Mouse (Mus musculus) forebrain, postnatal 0 days (tissue): ENCODE data around the gene Angptl1. TPM values are rescaled to one million over a fixed set of nuclear protein-coding genes. Genes with fewer than 3 reads are reported as not detected.

Experiments
- ATAC-seq: fragments of 200-750 bp; cut with Nextera tagmentation; 2 replicates; pipeline ENCODE4 v1.8.0; 2017; ENCODE audit warnings: mild to moderate bottlenecking, moderate library complexity
- DNase-seq: peaks from one replicate; pipeline ENCODE4 v3.0.0-alpha.2; 2015
- H3K27ac ChIP-seq: fragments of 300-500 bp; sonication (generic); 2 replicates; pipeline ENCODE4 v1.5.1; 2014; ENCODE audit warnings: low read depth, mild to moderate bottlenecking, antibody characterized with exemption, low read length, moderate library complexity, mixed read lengths
- H3K27me3 ChIP-seq: fragments of 300-500 bp; sonication (generic); 2 replicates; pipeline ENCODE4 v1.6.1; 2014; ENCODE audit warnings: mild to moderate bottlenecking, low read length, mixed read lengths; ENCODE audit not compliant: insufficient read depth
- H3K36me3 ChIP-seq: fragments of 300-500 bp; sonication (generic); 2 replicates; pipeline ENCODE4 v1.6.1; 2014; ENCODE audit warnings: mild to moderate bottlenecking, moderate library complexity; ENCODE audit not compliant: insufficient read depth
- H3K4me1 ChIP-seq: fragments of 300-500 bp; sonication (generic); 2 replicates; pipeline ENCODE4 v1.6.1; 2014; ENCODE audit warnings: antibody characterized with exemption; ENCODE audit not compliant: insufficient read depth
- H3K4me2 ChIP-seq: fragments of 300-500 bp; sonication (generic); 2 replicates; pipeline ENCODE4 v1.6.1; 2014; ENCODE audit warnings: low read depth, mild to moderate bottlenecking, moderate library complexity
- H3K4me3 ChIP-seq: fragments of 300-500 bp; sonication (generic); 2 replicates; pipeline ENCODE4 v1.5.1; 2014; ENCODE audit warnings: low read depth, low read length, mixed read lengths
- H3K9ac ChIP-seq: fragments of 300-500 bp; sonication (generic); 2 replicates; pipeline ENCODE4 v1.6.1; 2014; ENCODE audit warnings: mild to moderate bottlenecking
- H3K9me3 ChIP-seq: fragments of 300-500 bp; sonication (generic); 2 replicates; pipeline ENCODE4 v1.6.1; 2016; ENCODE audit warnings: low read length
- CTCF ChIP-seq: sonication (generic); IDR thresholded peaks from 2 replicates; pipeline ENCODE4 v1.5.1; 2016; ENCODE audit warnings: antibody characterized with exemption, control low read depth, low read depth
- WGBS: fragments of 180-500 bp; shearing (Covaris S2); extraction: QIAGEN DNeasy Blood & Tissue Kit; methylation state at CpG from one replicate; pipeline ENCODE4 v1.1.7; 2014; 5-methylcytosine and 5-hydroxymethylcytosine counted together
- polyA plus RNA-seq: library from polyadenylated mRNA; unstranded; fragments of >200 nt; fragmentation: Nextera tagmentation; extraction: Ambion mirVana; gene quantifications from 2 replicates; pipeline ENCODE4 v1.2.1, GENCODE M21; 2015
- total RNA-seq: library from RNA; depleted of rRNA; stranded (reverse); fragments of >200 nt; gene quantifications from 2 replicates; pipeline ENCODE4 v1.2.3, GENCODE M21; 2014; rRNA removed

Gene Angptl1
- total RNA-seq (0.08 and 0.95 TPM in 2 replicates), polyA plus RNA-seq (0.38 and 0.58 TPM in 2 replicates)

- H3K9ac ChIP-seq = no peak within 1 kb of the TSS
- no peak for DNase-seq
- no peaks in the 10 kb centered on the region for H3K27me3 ChIP-seq
- H3K4me3 ChIP-seq = no peak within 1 kb of the TSS
- H3K27ac ChIP-seq = no peak within 1 kb of the TSS
- H3K4me2 ChIP-seq = peak within 1 kb of the TSS; percentile 20
- no peak for ATAC-seq
- no peaks in the 10 kb centered on the region for H3K4me1 ChIP-seq
- WGBS = 19% methylated on average over 4 of the region's 4 CpGs
- no peaks in the 10 kb centered on the region for H3K9me3 ChIP-seq
- H3K36me3 ChIP-seq = no peaks in the 10 kb centered on the region
- TF ChIP-seq CTCF = no peak
Measured at GRCm38 (mm10) chr1:156838177-156838576, at the start of gene Angptl1. TSS of gene Angptl1 (plus strand) at chr1:156838562.

- H3K9ac ChIP-seq = no peak overlapping the region
- 15% methylated on average over 5 of the region's 5 CpGs for WGBS
Measured at GRCm38 (mm10) chr1:156789844-156790490, 48.4 kb upstream of the Angptl1 start.

DNA sequence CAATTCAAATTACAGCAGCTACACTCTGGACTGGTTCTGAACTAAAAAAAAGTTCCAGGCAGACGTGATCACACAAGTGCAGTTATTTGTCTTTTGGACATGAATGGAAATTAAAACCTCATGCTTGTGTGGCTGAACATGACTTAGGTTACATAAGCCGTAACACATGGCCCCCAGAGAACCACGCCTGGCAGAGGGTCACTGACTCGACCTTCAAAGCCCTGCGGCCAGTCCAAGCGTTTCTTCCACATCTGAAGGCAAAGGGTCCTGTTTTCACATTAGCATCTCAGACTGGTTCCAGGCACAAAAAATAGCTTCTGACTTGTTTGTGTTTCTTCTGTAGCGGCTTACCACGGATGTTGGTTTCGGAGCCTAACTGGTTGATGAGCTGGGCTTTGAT, 42.1 kb upstream of the Angptl1 start:
- DNase-seq = no peak
- Histone ChIP-seq H3K4me3 (no peak overlapping the region), H3K27ac (no peak overlapping the region), H3K36me3 (no peaks in the 10 kb centered on the region), H3K9ac (no peak overlapping the region), H3K4me2 (no peak overlapping the region), H3K9me3 (no peaks in the 10 kb centered on the region), H3K4me1 (no peaks in the 10 kb centered on the region), H3K27me3 (no peaks in the 10 kb centered on the region)
- TF ChIP-seq CTCF = no peak
- ATAC-seq = no peak
- WGBS = 86% methylated on average over 9 of the region's 9 CpGs

More at GRCm38 (mm10) chr1:156789844-156790490, 48.4 kb upstream of the Angptl1 start:
- TF ChIP-seq CTCF = no peak
- Histone ChIP-seq H3K9me3 (no peaks in the 10 kb centered on the region), H3K27me3 (no peaks in the 10 kb centered on the region), H3K4me1 (0 out of 2 replicates have a peak, but pooled peaks cover 5% of the 10 kb centered on the region), H3K36me3 (no peaks in the 10 kb centered on the region), H3K4me3 (no peak overlapping the region), H3K27ac (no peak overlapping the region), H3K4me2 (no peak overlapping the region)
- ATAC-seq (no peak), DNase-seq (no peak)

DNA sequence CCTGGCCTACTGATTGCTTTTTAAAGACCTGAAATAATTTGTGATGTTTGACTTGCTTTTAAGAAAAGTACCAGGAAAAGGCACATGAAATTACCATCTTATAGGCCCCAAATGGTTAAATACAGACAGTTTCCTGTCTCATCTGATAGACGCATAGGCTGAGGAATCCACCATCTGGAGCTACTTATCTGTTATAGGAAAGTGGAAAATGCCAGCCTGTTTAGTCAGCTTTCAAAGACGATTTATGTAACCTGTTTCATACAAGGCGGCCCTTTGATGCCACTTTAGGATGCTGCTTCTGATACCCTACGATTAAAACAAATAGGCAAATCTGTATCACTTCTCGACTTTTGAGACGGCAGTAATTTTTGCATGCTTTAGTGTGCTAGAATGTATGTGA, 37.1 kb upstream of the Angptl1 start:
- no peak overlapping the region for H3K9ac ChIP-seq
- no peak overlapping the region for H3K4me3 ChIP-seq
- 64% methylated on average over 6 of the region's 6 CpGs for WGBS
- no peak overlapping the region for H3K4me2 ChIP-seq
- no peaks in the 10 kb centered on the region for H3K4me1 ChIP-seq
- no peaks in the 10 kb centered on the region for H3K9me3 ChIP-seq
- DNase-seq = no peak
- no peak overlapping the region for H3K27ac ChIP-seq
- no peaks in the 10 kb centered on the region for H3K27me3 ChIP-seq
- no peak for ATAC-seq
- H3K36me3 ChIP-seq = 0 out of 2 replicates have a peak, but pooled peaks cover 3% of the 10 kb centered on the region
- no peak for TF ChIP-seq CTCF

- TF ChIP-seq CTCF = no peak
- H3K36me3 ChIP-seq = peaks cover 9% of the 10 kb centered on the region
- ATAC-seq = peak; percentile 39
- H3K4me2 ChIP-seq = no peak overlapping the region
- H3K4me1 ChIP-seq = no peaks in the 10 kb centered on the region
- H3K27ac ChIP-seq = 0 out of 2 replicates have a peak overlapping the region, but pooled peaks have one; percentile 46
- DNase-seq = no peak
- H3K27me3 ChIP-seq = no peaks in the 10 kb centered on the region
- no peak overlapping the region for H3K9ac ChIP-seq
- WGBS = 50% methylated on average over 10 of the region's 10 CpGs
- H3K4me3 ChIP-seq = no peak overlapping the region
- no peaks in the 10 kb centered on the region for H3K9me3 ChIP-seq
Measured at GRCm38 (mm10) chr1:156808332-156808731, 30.0 kb upstream of the Angptl1 start.

GRCm38 (mm10) chr1:156811928-156812327, 26.4 kb upstream of the Angptl1 start:
- DNase-seq (no peak), ATAC-seq (no peak)
- no peaks in the 10 kb centered on the region for H3K27me3 ChIP-seq
- no peak for TF ChIP-seq CTCF
- no peak overlapping the region for H3K4me2 ChIP-seq
- H3K4me3 ChIP-seq = no peak overlapping the region
- H3K9ac ChIP-seq = no peak overlapping the region
- H3K36me3 ChIP-seq = peaks cover 19% of the 10 kb centered on the region
- no peak overlapping the region for H3K27ac ChIP-seq
- H3K4me1 ChIP-seq = no peaks in the 10 kb centered on the region
- H3K9me3 ChIP-seq = no peaks in the 10 kb centered on the region
- 65% methylated on average over 7 of the region's 7 CpGs for WGBS

DNA sequence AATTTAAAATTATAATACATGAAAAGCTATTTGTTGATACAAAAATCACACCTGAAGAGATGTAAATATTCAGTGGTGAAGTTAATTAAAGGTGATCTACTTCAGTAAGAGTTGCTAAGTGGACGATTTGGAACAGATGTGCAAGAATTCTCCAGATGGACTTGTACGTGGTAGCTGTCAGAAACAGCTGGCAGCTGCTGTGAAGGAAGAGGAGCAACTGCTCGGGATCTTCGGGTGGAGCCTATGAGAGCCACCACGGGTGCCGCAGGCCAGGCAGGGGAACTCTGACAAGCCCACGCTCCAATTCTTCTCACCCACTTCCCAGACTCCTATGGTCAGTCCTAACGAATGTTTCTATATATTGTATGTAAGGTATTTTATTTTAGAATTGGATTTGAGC, 25.6 kb upstream of the Angptl1 start:
- ATAC-seq = no peak
- Histone ChIP-seq H3K4me2 (no peak overlapping the region), H3K4me1 (no peaks in the 10 kb centered on the region), H3K36me3 (peaks cover 27% of the 10 kb centered on the region), H3K9ac (no peak overlapping the region), H3K27ac (no peak overlapping the region), H3K4me3 (no peak overlapping the region), H3K9me3 (no peaks in the 10 kb centered on the region), H3K27me3 (no peaks in the 10 kb centered on the region)
- 79% methylated on average over 8 of the region's 8 CpGs for WGBS
- no peak for TF ChIP-seq CTCF
- no peak for DNase-seq
